Mouse (Mus musculus) neural tube, embryonic 15.5 days (tissue): ENCODE measurements around the gene Gga3. TPM values are rescaled to one million over a fixed set of nuclear protein-coding genes. Genes with fewer than 3 reads are reported as not detected.

Experiments used
- ATAC-seq: fragments of 200-750 bp; cut with Nextera tagmentation; 2 replicates; pipeline ENCODE4 v1.8.0; 2017; ENCODE audit warnings: mild to moderate bottlenecking, moderate TSS enrichment, moderate library complexity; ENCODE audit not compliant: low FRiP score
- H3K27ac ChIP-seq: fragments of 300-500 bp; sonication (generic); replicated peaks from 2 replicates; pipeline ENCODE4 v1.5.1; 2015; ENCODE audit warnings: mild to moderate bottlenecking, inconsistent platforms
- H3K27me3 ChIP-seq: fragments of 300-500 bp; sonication (generic); replicated peaks from 2 replicates; pipeline ENCODE4 v1.6.1; 2015; ENCODE audit warnings: inconsistent platforms
- H3K36me3 ChIP-seq: fragments of 300-500 bp; sonication (generic); 2 replicates; pipeline ENCODE4 v1.6.1; 2015; ENCODE audit warnings: inconsistent platforms
- H3K4me1 ChIP-seq: fragments of 300-500 bp; sonication (generic); 2 replicates; pipeline ENCODE4 v1.6.1; 2015; ENCODE audit warnings: inconsistent platforms
- H3K4me2 ChIP-seq: fragments of 300-500 bp; sonication (generic); 2 replicates; pipeline ENCODE4 v1.6.1; 2015; ENCODE audit warnings: inconsistent platforms, mild to moderate bottlenecking, moderate library complexity
- H3K4me3 ChIP-seq: fragments of 300-500 bp; sonication (generic); replicated peaks from 2 replicates; pipeline ENCODE4 v1.5.1; 2015; ENCODE audit warnings: mild to moderate bottlenecking, inconsistent platforms
- H3K9ac ChIP-seq: fragments of 300-500 bp; sonication (generic); replicated peaks from 2 replicates; pipeline ENCODE4 v1.6.1; 2015; ENCODE audit warnings: mild to moderate bottlenecking, inconsistent platforms
- H3K9me3 ChIP-seq: fragments of 300-500 bp; sonication (generic); replicated peaks from 2 replicates; pipeline ENCODE4 v1.6.1; 2016; ENCODE audit warnings: inconsistent platforms
- WGBS: fragments of 180-500 bp; shearing (Covaris S2); methylation state at CpG from one replicate; pipeline ENCODE4 v1.1.7; 2015; ENCODE audit warnings: mixed read lengths; 5-methylcytosine and 5-hydroxymethylcytosine counted together
- polyA plus RNA-seq: library from polyadenylated mRNA; unstranded; fragments of >200 nt; fragmentation: Nextera tagmentation; extraction: Ambion mirVana; gene quantifications from 2 replicates; pipeline ENCODE4 v1.2.1, GENCODE M21; 2015

Gga3 gene
- polyA plus RNA-seq, 1 experiment from 2014 or later, result 35.0 TPM

GRCm38 (mm10) chr11:115618001-115618400 is 14.2 kb upstream of the Gga3 start:
- 98% methylated on average over 2 of the region's 2 CpGs for WGBS
- peaks cover 7% of the 10 kb centered on the region for H3K4me1 ChIP-seq
- H3K4me3 ChIP-seq, result no peak overlapping the region
- peaks cover 55% of the 10 kb centered on the region for H3K36me3 ChIP-seq
- H3K27me3 ChIP-seq, result 0 out of 2 replicates have a peak, but pooled peaks cover 12% of the 10 kb centered on the region
- no peak for ATAC-seq
- no peaks in the 10 kb centered on the region for H3K9me3 ChIP-seq
- no peak overlapping the region for H3K27ac ChIP-seq
- no peak overlapping the region for H3K4me2 ChIP-seq
- H3K9ac ChIP-seq, result no peak overlapping the region

GRCm38 (mm10) chr11:115616893-115617292 is 13.0 kb upstream of the Gga3 start:
- WGBS, result 84% methylated on average over 6 of the region's 6 CpGs

DNA sequence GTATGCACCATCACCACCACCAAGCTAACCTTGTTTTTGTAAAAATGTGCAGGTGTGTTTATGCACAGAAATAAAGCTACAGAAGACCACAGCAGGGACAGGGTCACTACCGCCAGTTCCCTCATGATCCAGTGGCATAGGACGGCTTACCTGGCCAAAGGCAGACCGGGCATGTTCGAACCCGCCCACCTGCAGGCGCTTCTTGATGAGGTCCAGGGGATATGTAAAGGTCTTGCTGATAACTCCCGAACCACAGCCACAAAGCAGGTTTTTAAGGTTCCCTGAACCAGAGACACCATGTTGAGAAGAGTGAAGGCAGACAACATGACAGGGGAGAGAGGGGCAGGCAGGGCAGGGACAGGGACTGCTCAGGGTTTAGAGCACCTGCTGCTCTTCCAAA is 12.5 kb upstream of the Gga3 start:
- Histone ChIP-seq H3K27ac (no peak overlapping the region), H3K27me3 (0 out of 2 replicates have a peak, but pooled peaks cover 13% of the 10 kb centered on the region), H3K36me3 (peaks cover 45% of the 10 kb centered on the region), H3K9ac (no peak overlapping the region), H3K9me3 (no peaks in the 10 kb centered on the region), H3K4me2 (no peak overlapping the region), H3K4me3 (no peak overlapping the region), H3K4me1 (peaks cover 20% of the 10 kb centered on the region)
- no peak for ATAC-seq
- 93% methylated on average over 7 of the region's 7 CpGs for WGBS

More at GRCm38 (mm10) chr11:115616893-115617292, 13.0 kb upstream of the Gga3 start:
- peaks cover 15% of the 10 kb centered on the region for H3K4me1 ChIP-seq
- H3K9me3 ChIP-seq, result no peaks in the 10 kb centered on the region
- no peak overlapping the region for H3K27ac ChIP-seq
- no peak overlapping the region for H3K4me2 ChIP-seq
- peaks cover 45% of the 10 kb centered on the region for H3K36me3 ChIP-seq
- no peak for ATAC-seq
- no peak overlapping the region for H3K9ac ChIP-seq
- no peak overlapping the region for H3K4me3 ChIP-seq
- 0 out of 2 replicates have a peak, but pooled peaks cover 12% of the 10 kb centered on the region for H3K27me3 ChIP-seq

DNA sequence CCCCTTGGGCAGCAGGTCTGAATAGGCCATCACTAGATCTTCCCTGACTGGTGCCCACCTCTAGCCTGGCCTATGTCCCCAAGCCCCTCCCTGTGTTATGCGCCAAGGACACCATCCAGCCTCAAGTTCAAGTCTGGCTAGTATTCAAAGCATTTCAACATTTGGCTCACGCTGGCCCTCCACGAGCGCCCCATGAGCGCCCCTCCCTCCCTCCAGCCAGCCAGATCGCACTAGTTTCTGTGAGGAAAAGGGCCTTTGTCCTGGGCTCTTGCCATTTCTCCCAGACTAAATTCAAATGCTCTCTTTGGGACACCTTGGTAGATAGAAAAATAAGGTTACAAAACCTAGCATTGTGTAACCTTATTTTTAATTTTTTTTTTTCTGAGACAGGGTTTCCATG is 12.0 kb upstream of the Gga3 start:
- no peak overlapping the region for H3K9ac ChIP-seq
- no peak overlapping the region for H3K4me3 ChIP-seq
- no peak overlapping the region for H3K4me2 ChIP-seq
- H3K9me3 ChIP-seq, result no peaks in the 10 kb centered on the region
- ATAC-seq, result no peak
- peaks cover 41% of the 10 kb centered on the region for H3K36me3 ChIP-seq
- H3K27me3 ChIP-seq, result 0 out of 2 replicates have a peak, but pooled peaks cover 15% of the 10 kb centered on the region
- WGBS, result 93% methylated on average over 6 of the region's 6 CpGs
- peaks cover 20% of the 10 kb centered on the region for H3K4me1 ChIP-seq
- no peak overlapping the region for H3K27ac ChIP-seq

DNA sequence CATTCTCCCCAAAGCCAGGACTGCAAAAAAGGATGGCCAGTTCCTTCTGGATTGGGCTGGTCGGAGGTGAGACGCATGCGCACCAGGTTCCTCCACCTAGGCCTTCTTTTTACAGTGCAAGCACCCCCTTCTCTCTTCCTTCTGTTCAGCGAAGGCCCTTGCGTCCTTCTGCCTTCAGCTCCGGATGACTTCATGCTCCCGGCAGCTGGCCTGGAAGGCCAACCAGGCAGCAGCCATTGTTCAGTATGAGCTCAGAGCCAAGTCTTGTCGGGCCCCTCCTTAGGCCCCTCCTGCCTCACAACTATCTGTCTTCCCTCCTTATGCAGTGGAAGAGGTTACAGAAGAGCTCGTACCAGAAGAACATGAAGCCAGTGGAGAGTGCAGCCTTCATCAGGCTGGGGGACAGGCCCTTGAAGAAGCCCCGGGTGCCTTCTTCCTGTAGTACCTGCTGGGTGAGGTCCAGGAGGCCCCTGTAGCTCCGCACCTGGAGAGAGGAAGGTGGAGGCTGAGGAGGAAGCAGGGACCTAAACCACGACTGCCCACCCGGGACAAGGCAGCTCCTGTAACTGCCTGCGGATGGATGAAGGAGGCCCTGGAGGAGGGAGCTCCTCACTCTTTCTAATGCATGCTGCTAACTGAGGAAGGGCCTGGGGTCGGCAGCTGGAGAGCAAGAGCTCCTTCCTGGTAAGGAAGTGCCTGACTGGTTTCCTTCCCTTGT is 11.4 kb upstream of the Gga3 start:
- Histone ChIP-seq H3K4me1 (peaks cover 20% of the 10 kb centered on the region), H3K9ac (no peak overlapping the region), H3K27ac (no peak overlapping the region), H3K4me2 (no peak overlapping the region), H3K36me3 (peaks cover 35% of the 10 kb centered on the region), H3K27me3 (0 out of 2 replicates have a peak, but pooled peaks cover 15% of the 10 kb centered on the region), H3K9me3 (no peaks in the 10 kb centered on the region), H3K4me3 (no peak overlapping the region)
- no peak for ATAC-seq
- 86% methylated on average over 15 of the region's 15 CpGs for WGBS

DNA sequence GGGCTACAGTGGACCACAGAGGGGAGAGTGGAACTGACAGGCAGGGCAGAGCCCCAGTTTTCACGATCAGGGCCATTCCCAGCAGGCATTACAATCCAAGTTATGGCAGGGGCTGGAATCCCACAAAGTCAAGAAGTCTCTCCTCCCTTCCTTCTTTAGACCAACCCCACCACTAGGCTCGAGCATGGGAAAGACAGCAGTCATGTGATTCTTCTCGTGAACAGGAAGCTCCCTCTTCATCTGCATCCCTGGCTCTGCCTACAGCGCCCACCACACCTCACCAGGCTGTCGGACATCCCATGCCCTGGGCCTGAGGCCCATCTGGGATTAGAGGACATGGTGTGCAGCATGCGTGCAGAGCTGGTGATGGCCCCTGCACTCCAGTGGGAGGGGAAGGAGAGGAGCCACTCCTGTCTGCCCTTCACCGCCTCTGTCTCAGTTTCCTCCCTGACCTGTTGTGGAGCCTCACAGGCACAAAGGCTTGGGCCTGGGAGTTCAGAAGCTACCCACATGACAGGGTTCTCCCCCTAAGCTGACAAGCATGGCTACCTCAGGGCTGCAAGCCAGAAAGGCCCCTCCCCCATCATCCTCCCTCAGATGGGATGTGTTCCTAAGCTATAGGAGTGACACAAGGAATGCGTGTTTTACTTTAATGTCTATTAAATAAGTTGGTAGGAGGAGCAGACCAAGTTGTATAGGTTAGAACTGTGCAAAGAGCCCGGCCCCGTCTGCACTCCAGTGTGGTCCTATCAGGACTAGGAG is 10.7 kb upstream of the Gga3 start:
- Histone ChIP-seq H3K4me2 (no peak overlapping the region), H3K9me3 (no peaks in the 10 kb centered on the region), H3K9ac (no peak overlapping the region), H3K36me3 (peaks cover 29% of the 10 kb centered on the region), H3K4me3 (no peak overlapping the region), H3K27me3 (0 out of 2 replicates have a peak, but pooled peaks cover 15% of the 10 kb centered on the region), H3K27ac (no peak overlapping the region), H3K4me1 (peaks cover 20% of the 10 kb centered on the region)
- 88% methylated on average over 10 of the region's 10 CpGs for WGBS
- no peak for ATAC-seq

DNA sequence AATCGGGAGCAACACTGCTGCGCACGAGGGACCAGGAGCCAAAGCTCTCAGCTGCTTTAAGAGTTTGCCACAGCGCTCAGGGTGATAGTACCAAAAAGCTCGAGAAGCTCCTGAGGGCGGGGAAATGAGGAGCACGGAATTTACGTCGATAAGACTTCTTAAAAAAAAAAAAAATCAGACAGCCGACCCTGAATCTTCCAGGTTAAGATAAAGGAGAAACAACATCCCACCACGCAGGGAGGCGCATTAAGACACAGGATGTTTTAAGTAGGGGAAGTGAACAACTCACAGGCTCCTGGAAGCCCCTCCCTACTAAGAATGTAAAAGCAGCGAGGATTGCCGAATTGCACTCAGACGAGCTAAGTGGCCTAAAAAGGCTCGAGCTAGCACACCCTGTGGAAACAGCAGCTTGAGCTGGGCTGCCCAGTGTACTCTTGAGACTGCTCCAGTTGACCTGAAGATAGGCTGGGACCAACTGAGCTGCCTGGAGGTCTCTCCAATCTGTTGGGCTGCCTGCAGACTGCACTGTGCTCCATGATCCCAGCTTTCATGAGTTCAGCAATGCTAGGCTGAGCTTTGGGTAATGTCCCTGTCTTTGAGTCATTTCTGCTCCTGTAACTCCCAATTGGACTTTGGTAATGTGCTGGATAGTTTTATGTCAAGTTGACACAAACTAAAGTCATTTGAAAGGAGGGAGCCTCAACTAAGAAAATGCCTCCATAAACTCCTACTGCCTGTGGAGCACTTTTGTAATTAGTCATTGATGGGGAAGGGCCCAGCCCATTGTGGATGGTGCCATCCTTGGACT is 9.5 kb upstream of the Gga3 start:
- Histone ChIP-seq H3K36me3 (peaks cover 32% of the 10 kb centered on the region), H3K4me1 (peaks cover 20% of the 10 kb centered on the region), H3K9me3 (no peaks in the 10 kb centered on the region), H3K27ac (peak overlapping the region; percentile 86), H3K4me3 (peak overlapping the region; percentile 72), H3K27me3 (0 out of 2 replicates have a peak, but pooled peaks cover 15% of the 10 kb centered on the region), H3K9ac (peak overlapping the region; percentile 76), H3K4me2 (peak overlapping the region; percentile 94)
- ATAC-seq, result no peak
- under 1% methylated on average over 16 of the region's 16 CpGs for WGBS

GRCm38 (mm10) chr11:115612410-115613137 is 8.7 kb upstream of the Gga3 start, which contains the start of gene Mif4gd:
Gene Mif4gd (minus strand): TSS chr11:115612969.
- Histone ChIP-seq H3K27me3 (0 out of 2 replicates have a peak, but pooled peaks cover 15% of the 10 kb centered on the region), H3K4me3 (peak within 1 kb of the TSS; percentile 72), H3K27ac (peak within 1 kb of the TSS; percentile 86), H3K9ac (peak within 1 kb of the TSS; percentile 76), H3K4me2 (peak within 1 kb of the TSS; percentile 94), H3K4me1 (peaks cover 20% of the 10 kb centered on the region), H3K9me3 (no peaks in the 10 kb centered on the region), H3K36me3 (peaks cover 39% of the 10 kb centered on the region)
- 0% methylated on average over 70 of the region's 80 CpGs for WGBS
- ATAC-seq, result peak; percentile 79

DNA sequence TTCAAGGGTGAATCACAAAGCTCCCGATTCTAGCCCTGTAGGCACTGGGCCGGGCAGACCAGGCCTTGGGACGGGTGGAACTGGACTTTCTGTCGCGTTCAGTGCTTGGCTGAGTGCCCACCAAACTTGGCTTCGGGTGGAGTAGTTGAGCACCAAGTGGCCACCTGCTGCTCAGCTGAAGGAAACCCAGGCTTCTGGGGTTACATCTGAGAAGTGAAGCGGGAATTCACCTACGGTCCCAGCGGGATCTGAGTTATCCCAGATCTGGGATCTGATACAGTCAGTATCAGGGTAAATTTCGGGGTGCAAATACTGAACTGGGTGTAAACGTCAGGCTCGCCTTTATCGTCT is 8.2 kb upstream of the Gga3 start:
- peaks cover 20% of the 10 kb centered on the region for H3K4me1 ChIP-seq
- under 1% methylated on average over 13 of the region's 13 CpGs for WGBS
- peak; percentile 37; the same call in 1 of the 2 replicates for ATAC-seq
- H3K27ac ChIP-seq, result peak overlapping the region; percentile 86
- H3K9me3 ChIP-seq, result no peaks in the 10 kb centered on the region
- peak overlapping the region; percentile 94 for H3K4me2 ChIP-seq
- H3K36me3 ChIP-seq, result peaks cover 44% of the 10 kb centered on the region
- H3K9ac ChIP-seq, result peak overlapping the region; percentile 76
- 0 out of 2 replicates have a peak, but pooled peaks cover 15% of the 10 kb centered on the region for H3K27me3 ChIP-seq
- peak overlapping the region; percentile 72 for H3K4me3 ChIP-seq

GRCm38 (mm10) chr11:115611173-115611572 is 7.3 kb upstream of the Gga3 start:
- Histone ChIP-seq H3K27ac (no peak overlapping the region), H3K4me3 (no peak overlapping the region), H3K27me3 (0 out of 2 replicates have a peak, but pooled peaks cover 15% of the 10 kb centered on the region), H3K36me3 (peaks cover 53% of the 10 kb centered on the region), H3K4me1 (peaks cover 20% of the 10 kb centered on the region), H3K4me2 (no peak overlapping the region), H3K9me3 (no peaks in the 10 kb centered on the region), H3K9ac (no peak overlapping the region)
- no peak for ATAC-seq
- WGBS, result 62% methylated on average over 6 of the region's 6 CpGs
